Mouse (Mus musculus) thymus, postnatal 0 days (tissue): ENCODE measurements around the gene Cobl. TPM values are rescaled to one million over a fixed set of nuclear protein-coding genes. Genes with fewer than 3 reads are reported as not detected.

Experiments
- DNase-seq: peaks from one replicate; pipeline ENCODE4 v3.0.0-alpha.2; 2015; ENCODE audit warnings: low spot score
- polyA plus RNA-seq: library from polyadenylated mRNA; unstranded; fragments of >200 nt; fragmentation: Nextera tagmentation; extraction: Ambion mirVana; gene quantifications from 2 replicates; pipeline ENCODE4 v1.2.1, GENCODE M21; 2015

Gene Cobl
- polyA plus RNA-seq, 1 experiment from 2014 or later: 3.4 TPM

DNA sequence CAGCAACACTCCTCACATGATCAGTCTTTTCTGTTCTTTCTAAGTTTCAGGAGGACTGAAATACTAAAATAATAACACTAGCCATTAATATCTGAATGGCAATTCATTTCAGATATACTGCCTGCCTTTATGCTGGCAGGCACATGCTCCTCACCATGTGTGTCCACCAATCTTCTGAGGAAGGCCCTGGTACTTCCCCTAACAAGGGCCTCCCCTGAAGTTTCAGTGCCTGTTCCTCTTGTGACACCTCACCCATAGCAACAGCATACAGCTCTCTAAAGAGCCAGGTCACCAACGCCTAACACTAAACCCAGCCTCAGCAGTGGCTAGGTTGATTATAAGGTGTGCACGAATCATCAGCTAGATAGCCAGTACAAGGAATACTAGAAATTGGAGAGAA lies 20.5 kb downstream of the Cobl start:
- DNase-seq: no peak

DNA sequence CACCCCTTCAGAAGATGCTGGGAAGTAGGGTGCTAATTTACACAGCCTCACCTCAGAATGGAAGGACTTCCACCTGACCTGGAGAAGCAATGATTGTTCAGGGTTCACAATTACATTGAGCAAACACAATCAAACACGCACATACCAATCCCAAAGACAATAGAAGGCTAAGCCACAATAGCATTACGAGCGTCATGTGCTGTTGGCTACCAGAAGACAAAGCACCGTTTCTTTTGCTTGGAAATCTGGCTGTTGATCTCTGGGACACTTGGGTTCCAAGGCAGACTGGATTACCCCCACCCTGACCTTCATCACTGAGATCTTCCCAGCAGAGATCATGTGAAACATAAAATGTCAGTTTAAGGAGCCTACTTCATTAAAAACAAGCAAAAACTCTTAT lies 21.1 kb downstream of the Cobl start:
- no peak for DNase-seq

DNA sequence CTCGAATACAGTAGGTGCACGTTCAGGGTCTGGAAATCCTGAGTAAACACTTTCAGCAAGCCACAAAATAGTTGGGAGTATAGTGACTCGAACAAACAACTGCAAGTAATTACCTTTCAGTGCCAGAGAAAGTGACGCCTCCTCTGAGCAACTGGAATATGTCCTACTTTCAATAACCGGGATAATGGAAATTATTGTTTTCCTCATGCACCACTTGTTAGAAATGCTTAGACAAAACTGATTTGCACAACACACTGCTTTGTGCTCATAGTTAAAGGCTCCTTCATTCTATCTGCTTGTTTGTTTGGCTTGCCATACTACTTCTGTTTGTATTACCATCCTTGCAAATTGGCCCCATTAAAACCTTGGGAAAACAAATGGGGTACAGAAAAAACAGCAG lies 21.6 kb downstream of the Cobl start:
- no peak for DNase-seq

DNA sequence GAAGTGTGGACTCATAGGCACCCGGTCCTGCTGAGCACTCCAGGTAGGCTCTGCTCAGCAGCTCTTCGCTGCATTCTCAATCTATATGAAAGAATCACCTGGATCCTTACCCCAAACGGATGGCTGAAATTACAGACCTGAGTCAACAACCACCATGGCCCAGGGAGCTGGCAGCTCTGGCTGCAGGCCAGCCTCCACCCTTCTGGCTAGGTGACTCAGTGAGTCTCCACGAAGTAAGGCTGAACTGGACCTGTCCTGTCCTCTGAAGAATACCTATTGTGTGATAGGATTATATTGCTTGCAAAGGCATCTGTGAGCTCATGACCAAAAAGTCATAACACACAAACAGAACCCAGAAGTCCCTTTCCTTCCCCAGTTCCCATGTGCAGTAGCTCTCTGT lies 22.5 kb downstream of the Cobl start:
- no peak for DNase-seq

DNA sequence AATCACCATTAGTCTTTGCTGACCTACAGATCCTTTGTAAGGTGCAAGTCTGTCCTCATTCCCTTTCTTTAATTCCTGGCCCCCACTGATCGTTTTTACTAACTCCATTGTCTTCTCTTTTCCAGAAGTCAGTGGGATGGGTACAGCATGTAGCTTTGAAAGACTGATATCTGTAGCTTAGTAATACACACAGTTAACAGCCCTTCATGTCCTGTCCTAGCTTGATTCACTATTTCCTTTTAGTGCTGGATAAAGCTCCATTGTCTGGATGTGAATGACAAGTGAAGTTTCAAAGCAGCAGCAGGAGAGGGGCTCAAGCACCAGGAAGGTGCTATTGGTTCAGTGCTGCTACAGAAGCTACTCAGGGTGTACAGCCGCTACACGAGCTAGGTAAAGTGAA lies 28.9 kb downstream of the Cobl start:
- no peak for DNase-seq

DNA sequence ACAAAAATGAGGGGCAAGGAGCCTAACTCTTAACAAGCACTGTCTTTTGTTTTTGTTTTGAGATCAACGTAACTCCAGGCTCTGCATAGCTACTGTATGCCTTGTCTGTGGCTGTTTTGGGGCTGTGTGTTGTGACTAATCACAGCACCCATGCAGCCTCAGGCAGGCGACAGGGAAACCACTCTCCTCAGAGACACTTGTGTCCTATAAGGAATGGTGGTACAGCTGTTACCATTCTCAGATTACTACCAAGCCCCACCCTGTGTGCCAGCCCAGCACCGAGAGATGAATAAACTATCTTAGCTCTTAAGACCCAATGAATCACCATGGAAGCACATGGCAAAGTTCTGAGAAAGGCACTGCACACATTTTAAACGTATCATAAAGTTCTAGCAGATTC lies 29.7 kb downstream of the Cobl start:
- DNase-seq: no peak

DNA sequence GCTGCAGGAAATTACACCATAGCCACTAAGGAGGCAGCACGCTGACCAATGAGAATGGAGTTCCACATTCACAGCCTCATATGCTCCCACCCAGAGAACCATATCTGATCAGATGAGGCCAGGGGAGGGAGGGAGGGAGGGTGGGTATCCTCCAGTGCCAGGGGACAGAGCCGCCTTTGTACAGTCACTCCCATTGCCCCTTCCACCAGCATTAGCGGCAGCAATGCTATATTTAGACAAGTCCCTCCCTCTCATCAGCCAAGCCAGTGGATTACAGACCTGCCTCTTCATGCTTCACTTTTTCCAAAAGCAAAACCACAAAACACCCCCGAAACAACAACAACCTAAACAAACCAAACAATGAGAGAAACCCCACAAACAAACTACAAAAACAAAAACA lies 30.2 kb downstream of the Cobl start:
- no peak for DNase-seq

DNA sequence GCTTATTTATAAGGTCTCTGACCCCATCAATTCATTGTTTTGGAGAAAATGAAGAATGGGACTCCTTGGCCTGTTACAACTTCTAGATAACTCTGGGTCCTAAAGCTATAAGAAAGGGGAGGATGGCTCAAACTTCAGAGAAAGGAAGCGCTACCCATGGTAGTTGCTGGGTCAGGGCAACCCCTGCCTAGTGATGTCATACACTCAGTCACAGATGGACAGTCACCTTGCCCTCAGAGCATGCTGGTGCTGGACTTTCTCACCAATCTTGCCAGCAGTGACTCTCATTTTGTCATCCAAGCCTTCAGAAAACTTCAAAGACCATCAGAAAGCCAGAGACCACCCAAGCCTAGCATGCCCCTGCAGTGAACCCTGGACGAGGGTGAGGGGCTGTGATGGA lies 32.8 kb downstream of the Cobl start:
- DNase-seq: no peak

DNA sequence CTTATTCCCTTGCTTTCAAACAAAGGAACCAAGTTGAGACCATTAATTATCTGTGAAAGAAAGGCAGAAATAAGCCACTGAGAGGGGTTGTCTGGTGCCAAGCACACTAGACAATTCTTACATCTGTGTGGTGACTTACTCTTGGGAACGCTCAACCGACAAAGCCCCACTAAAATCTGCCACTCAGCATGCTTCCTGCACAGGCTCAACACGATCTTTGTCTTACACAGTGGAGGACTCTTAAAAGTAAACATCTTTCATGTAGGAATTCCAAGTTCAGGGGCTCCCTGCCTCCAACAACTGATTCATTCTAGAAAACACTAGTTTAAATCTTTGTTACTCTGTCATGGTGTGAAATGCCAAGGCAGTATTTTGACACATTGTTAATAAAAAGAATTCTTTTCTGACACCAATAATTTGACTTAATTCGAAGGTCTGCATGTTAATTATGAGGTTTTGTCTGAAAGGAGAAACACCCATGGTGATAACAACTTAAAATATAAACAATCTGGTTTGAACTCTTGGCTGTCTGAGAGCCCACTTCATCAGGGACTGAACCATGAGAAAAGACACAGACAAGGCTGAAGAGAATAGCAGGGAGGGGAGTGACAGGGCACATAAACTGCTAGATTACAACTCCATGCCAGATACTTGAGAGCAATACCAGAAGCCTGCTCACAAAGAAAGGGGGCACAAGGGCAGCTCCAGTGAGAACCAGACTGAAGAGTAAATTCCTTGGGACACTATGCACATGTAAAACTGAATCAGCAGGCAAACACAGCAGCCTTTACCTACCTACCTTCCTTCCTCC lies 34.3 kb downstream of the Cobl start:
- no peak for DNase-seq

DNA sequence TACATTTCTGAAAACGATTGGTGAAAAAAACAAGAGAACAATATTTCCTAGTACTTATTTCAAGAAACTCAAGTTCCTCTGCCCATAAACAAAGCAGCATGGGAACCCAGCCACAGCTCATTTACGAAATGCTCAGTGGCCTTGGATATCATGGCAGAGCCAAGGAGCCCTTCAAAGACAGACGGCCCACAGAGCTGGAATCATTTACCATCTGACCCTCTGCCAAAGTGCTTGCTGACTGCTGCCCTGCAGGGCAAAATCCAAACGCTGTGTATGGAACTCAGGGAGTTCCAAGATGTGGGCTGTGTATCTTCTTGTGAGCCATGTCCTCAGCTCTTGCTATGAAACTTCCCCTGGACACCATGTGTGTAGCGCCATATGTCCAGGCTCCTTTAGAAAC lies 38.0 kb downstream of the Cobl start:
- no peak for DNase-seq

DNA sequence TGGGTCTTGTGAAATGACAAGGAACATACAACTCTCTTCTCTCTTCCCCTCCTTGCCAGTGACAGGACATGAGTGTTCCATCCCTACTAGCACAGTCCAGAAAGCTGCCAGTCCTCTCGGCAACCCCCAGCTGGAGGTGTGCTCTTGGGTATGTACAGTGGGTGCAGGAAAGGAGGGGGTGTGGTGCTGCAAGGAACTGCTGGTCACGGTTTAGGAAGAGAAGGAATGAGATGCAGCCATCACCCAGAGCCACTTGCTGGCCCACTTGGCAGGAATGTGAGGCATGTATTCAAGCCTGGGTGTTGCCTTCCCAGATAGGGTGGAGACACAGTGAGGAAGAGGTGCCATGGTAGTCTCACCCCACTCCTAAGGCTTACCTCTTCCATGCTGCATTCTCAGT lies 40.6 kb downstream of the Cobl start:
- no peak for DNase-seq

DNA sequence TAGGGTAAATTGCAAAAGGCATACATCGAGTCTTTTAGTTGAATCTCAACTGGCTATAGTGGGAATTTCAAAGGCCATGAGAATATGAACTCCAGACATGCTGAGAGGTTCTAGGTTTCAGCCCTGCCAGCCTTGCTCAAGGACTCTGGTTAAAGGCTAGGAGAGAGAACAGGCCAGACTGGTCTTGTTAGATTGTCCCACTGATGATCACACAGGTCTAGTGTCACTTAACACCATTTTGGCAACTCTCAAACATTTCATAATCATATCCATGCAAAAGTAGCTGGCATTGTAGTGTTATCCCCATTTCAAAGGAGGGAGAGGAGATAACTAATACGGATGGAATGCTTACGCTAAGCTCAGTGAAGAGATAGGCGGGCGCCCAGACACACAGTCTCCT lies 43.6 kb downstream of the Cobl start:
- no peak for DNase-seq

DNA sequence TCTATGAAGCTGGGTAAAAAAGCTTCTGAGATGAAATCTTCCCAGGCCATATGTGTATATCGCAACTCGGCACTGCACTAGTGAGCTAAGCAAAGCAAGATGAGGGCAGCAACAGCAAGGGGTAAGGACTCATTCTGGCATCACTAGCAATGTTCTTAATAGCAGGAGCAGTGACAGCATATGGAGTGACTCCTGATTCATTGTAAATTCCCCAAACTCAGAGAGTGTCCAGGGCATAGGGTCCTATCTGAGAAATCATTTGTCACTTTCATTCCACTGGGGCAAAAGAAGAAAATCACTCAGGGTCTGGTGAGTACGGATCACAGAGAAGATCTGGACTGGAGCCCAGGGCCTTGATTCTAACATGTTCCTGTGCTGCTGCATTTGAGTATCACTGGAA lies 44.6 kb downstream of the Cobl start:
- DNase-seq: no peak

DNA sequence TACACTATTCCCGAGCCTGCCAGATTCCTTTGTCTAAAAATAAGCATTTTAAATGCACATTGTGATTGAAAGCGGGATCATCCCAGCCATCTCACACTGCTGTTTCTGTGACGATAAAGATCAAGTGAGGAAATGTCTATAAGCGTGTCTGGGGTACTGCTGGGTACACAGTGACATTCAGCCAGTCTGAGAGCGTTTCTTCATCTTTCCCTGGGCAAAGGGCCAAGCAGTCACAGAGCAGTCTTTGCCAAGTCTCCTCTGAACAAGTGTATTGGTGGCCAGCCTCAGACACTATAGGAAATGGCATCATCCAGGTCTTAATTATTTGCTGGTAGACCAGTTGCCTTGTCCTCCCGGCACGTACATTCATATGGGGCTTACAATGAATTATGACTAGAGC lies 47.9 kb downstream of the Cobl start:
- no peak for DNase-seq

DNA sequence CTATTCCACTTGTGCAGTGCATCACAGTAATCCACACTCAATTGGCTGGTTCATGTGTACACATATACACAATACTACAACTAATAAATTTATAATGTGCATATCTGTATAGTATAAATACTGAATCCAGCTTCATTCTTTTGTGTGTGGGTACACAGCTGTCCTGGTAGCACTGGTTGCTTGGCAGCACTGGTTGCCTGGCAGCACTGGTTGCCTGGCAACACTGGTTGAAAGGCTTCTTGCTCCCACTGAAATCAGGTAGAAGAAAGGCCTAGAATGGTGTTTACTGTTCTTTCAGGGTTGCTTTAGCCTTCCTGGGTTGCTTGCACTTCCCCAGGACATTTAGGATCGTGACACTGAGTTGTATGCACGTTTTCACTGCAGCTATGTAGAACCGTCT lies 49.4 kb downstream of the Cobl start:
- DNase-seq: no peak

DNA sequence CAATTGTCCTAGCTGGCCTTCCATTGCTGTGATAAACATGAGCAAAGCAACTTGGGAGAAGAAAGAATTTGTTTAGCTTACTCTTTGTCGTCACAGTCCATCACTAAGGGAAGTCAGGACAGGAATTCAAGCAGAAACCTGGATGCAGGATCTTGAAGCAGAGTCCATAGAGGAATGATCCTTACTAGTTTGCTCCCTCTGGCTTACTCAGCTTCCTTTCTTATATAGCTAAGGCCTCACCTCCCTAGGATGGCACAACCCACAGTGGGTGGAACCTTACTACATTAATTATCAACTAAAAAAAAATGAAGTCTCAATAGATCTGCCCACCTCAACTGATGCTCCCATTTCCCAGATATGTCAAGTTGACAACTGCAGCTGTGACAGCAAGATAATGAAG lies 52.8 kb downstream of the Cobl start:
- no peak for DNase-seq

DNA sequence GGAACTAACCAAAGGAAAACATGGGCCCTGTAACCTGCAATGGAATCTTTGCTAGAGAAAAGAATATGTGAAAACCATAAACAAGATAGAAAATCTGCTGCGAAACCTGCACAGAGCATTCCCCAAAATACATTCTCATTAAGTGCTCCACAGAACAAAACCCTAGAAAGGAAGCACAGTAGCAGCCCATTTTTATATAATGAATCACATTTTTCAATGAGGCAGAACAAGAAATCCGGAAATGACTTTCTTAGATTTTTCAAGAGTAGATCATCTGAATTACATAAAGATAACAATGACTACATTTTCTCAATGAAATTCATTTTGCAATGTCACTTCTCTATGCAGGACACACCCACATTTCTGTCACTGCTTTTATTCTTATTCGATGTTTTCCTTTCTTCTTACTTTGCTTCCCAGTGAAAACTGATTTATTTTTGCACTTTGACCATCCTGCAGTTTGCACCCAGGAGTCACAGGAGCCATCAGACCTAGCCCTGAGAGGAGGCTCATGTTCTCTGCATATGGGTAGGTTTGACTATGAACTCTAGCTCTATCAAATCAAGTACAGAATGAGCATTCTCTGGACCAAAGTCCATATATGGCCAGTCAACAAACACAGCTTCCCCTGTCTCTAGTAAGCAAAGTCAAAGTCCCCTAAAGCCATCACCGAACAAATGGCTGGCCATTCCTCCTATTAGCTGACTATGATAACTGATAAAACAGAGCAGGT lies 53.5 kb downstream of the Cobl start:
- DNase-seq: no peak

DNA sequence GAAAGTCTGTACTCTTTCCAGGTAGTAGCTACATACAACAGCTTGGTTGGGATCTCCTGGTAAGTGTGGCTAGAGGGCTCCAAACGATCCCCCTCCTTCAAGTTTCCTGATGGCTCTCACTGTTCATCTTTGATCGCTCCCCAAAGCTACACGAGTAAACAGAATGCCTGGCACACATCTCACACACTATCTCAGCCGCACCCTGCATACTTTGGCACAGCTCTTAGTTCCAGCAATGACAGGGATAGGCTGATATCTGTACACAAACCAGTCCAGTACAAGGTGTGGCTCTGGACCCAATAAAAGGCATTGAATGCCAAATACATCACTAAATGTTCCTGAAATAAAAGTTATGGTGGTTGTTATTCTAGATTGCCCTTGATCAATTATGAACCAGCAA lies 55.3 kb downstream of the Cobl start:
- no peak for DNase-seq

DNA sequence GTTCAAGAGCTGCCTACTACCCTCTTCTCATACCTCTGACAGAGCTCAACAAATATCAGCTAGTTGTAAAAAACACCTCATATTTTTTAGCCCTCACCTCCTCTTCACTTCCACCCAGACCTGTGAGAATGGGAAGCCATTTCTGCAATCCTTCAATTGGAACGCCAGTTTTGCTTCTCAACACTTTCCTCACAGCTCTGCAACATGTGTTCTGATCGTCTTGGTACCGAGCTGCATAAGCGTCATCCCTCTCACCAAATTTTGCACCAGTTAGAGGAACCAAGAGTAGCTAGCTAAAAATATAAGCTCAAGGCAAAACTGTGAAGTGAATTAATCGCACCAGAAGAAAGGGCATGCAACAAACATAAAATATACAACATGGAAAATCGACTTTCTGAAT lies 56.9 kb downstream of the Cobl start:
- no peak for DNase-seq

DNA sequence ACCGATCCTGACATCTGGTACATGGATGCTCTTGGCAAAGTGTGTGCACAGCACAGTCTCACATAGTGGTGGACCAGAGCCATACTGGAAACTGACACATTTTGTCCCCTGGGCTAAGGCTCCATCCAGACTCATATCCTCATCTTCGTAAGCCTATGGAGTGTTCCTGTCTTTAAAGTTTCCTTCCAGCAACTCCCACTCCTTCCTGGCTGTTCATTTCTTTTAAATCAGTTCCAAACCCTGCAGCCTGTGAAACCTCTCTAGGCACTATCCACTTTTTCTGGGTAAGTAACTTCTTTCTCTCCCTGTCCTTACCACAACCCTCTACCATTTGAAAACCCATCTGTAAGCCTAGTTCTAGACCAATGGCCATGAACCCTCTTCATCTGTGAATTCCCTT lies 64.9 kb downstream of the Cobl start:
- DNase-seq: no peak

DNA sequence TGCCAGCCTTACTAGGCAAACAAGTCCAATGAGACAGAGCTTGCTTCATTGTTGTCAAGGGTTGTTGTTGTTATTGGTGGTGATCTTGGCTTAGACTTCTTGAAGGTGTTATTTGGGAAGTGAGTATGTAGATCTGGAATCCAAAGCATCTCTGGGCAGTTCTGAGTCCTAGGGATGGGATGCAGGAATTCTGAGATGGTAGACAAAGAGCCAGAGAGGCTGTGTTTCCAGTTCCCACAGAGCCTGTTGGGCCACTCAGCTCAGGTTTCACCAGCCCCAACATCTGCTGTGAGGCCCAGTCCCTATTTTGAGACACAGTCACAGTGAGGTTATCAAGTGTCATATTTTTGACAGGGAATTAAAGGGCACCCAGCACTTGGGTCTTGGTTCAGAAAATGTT lies 68.6 kb downstream of the Cobl start:
- DNase-seq: no peak

DNA sequence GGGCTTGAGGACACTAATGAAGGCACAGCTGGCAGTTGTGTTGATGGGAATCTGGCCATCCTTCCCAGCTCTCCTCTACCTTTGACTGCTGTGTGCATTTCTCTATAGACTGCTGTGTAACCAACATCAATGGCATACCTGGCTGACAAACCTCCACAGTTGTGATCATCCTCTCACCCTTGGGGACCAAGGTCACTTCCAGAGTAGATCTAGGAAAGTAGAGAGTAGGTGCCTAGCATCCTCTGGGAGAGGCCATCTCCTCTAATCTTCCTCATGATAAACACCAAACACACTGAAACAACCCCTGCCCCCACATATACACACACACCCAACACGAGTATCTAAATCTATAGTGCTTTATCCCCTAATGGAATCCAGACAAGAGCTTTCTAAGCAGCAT lies 70.1 kb downstream of the Cobl start:
- DNase-seq: no peak

DNA sequence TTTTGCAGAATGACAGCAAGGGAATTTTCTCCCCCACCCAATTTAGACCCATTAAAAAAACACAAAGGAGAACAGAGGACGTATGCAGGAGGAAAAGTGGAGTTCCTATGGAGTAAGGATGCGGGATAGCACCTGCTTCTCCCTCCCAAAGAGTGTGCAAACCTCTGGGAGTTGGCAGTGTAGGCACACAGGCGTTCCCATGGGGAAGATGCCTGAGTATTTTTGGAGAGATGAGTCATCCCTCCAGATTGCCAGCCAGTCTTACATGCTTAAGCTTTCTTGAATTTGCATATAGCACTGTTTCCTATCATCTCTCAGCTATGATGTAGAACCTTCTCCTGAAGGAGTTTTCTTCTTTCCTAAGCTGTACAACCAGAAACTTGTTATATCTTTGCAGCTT lies 70.6 kb downstream of the Cobl start:
- DNase-seq: no peak
